Mouse (Mus musculus) frontal cortex, postnatal 36 days (tissue): ENCODE results near the gene Ces1a.

Experiments used
- DNase-seq, 2 experiments: peaks; one replicate each; pipeline ENCODE4 v3.0.0; 2022; ENCODE audit warnings: low spot score in 2 of 2

The Ces1a gene

GRCm38 (mm10) chr8:92996840-92997239 lies 51.2 kb downstream of the Ces1a start:
- DNase-seq, result peak; percentile 42 to 64

- DNase-seq, result no peak
Observed at GRCm38 (mm10) chr8:92984376-92984775, 63.6 kb downstream of the Ces1a start.

- no peak for DNase-seq
Observed at GRCm38 (mm10) chr8:92982491-92982890, 65.5 kb downstream of the Ces1a start.

GRCm38 (mm10) chr8:92976656-92977055 lies 71.3 kb downstream of the Ces1a start:
- no peak for DNase-seq

- DNase-seq, result no peak
Observed at GRCm38 (mm10) chr8:92972949-92973348, 75.0 kb downstream of the Ces1a start.
